Mouse (Mus musculus): ENCODE data around the gene Grm2.

DNA sequence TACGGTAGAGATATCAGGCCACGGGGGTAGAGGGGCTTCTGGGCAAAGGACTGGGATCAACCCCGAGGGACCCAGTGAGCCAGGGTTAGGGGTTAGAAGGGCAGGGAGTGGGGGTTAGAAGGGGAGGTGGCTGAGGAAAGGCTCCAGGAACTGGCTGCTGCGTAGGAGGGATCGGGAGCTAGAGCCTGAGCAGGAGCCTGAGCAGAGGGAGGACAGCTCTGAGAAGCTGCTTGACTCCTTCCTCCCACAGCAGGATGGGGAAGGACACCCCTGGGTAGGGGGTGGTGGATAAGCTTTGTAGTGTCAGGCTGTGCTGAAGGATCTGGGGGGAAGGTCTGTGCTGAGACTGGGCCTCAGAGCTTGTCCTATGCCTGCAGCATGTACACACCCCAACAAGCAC lies 938 bp upstream of the Grm2 start:
- TF ChIP-seq POLR2A (IDR thresholded peaks at IDR 0.05; ENCODE audit: insufficient read depth, low read depth, low read length) (no peak), EP300 (IDR thresholded peaks at IDR 0.05; ENCODE audit: insufficient read depth, low read depth, low read length) (no peak), CTCF (IDR thresholded peaks at IDR 0.05) (no peak)

Data from heart, adult 2 months (tissue).